Mouse (Mus musculus): ENCODE results near the gene Mta3. TPM values are rescaled to one million over a fixed set of nuclear protein-coding genes. Genes with fewer than 3 reads are reported as not detected.

Mta3 gene
- polyA plus RNA-seq, 1 experiment from 2014 or later, result 30.0 TPM

DNA sequence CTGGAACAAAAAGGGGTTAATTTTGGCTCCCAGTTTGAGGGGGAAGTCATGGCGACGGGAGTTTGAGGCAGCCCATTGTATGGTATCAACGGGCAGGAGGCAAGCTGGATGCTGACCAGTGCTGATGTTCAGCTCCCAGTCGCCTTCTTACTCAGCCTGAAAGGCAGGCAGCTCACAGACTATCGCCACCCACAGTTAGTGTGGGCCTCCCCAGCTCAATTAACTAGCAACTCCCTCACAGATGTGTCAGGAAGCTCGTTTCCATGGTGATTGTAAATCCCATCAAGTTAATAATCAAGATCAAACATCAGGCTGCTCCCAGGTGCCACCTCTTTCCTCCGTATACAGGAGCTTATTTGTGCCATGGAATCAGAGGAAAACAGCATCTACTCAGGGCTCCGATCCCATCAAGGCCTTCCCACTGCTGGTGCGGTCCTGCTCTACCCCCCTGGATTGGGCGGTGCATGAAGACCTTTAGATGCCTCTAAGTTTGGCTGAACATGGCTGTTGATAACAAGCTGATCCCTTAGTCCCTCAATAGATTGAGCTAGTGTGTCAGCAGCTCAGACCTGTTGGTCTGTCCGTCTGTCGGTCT lies 143.2 kb downstream of the Mta3 start:
- H3K4me2 ChIP-seq (ENCODE audit: low read length), result no peak overlapping the region
- H3K4me3 ChIP-seq (replicated peaks; ENCODE audit: low read depth, low read length), result no peak overlapping the region
- H3K36me3 ChIP-seq (ENCODE audit: control insufficient read depth, insufficient read depth, low read length), result no peaks in the 10 kb centered on the region
- H3K27ac ChIP-seq (replicated peaks; ENCODE audit: low read depth, low read length), result peak overlapping the region; percentile 52
- 39% methylated on average over 12 of the region's 12 CpGs for WGBS
- no peaks in the 10 kb centered on the region for H3K27me3 ChIP-seq (ENCODE audit: control insufficient read depth, insufficient read depth, low read length)
- ATAC-seq (ENCODE audit: low FRiP score, low TSS enrichment) (peak; percentile 29; the same call in 1 of the 2 replicates), DNase-seq (peak; percentile 68)
- H3K9me3 ChIP-seq (ENCODE audit: control insufficient read depth, low read length), result no peaks in the 10 kb centered on the region
- H3K4me1 ChIP-seq (ENCODE audit: control insufficient read depth, insufficient read depth, low read length), result peaks cover 6% of the 10 kb centered on the region; the same call in 1 of the 2 replicates
- H3K9ac ChIP-seq (replicated peaks; ENCODE audit: low read length), result no peak overlapping the region

DNA sequence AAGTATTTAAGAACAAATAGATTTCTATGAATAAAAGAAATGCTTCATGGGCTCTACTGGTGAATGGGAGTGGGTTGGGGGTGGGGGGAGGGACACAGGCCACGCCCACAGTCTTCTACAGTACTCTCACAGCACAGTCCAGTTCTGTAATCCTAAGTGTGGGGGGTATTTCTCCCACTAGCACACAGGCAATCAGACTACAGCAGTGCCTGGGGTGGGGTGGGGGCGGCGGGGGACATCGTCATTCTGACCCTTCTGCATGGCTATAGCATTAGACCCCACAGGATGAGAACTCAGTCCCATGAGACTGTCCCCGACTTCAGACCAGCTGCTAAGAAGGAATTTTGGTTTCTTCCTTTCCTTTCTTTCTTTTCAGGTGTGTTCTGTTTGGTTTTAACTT lies 143.8 kb downstream of the Mta3 start:
- whole genome bisulfite sequencing, result 79% methylated on average over 5 of the region's 5 CpGs
- H3K36me3 ChIP-seq (ENCODE audit: control insufficient read depth, insufficient read depth, low read length), result no peaks in the 10 kb centered on the region
- no peaks in the 10 kb centered on the region for H3K9me3 ChIP-seq (ENCODE audit: control insufficient read depth, low read length)
- H3K9ac ChIP-seq (replicated peaks; ENCODE audit: low read length), result no peak overlapping the region
- DNase-seq (no peak), ATAC-seq (ENCODE audit: low FRiP score, low TSS enrichment) (0 out of 2 replicates have a peak, but pooled peaks have one; percentile 47)
- H3K27me3 ChIP-seq (ENCODE audit: control insufficient read depth, insufficient read depth, low read length), result no peaks in the 10 kb centered on the region
- H3K4me2 ChIP-seq (ENCODE audit: low read length), result no peak overlapping the region
- peaks cover 6% of the 10 kb centered on the region; the same call in 1 of the 2 replicates for H3K4me1 ChIP-seq (ENCODE audit: control insufficient read depth, insufficient read depth, low read length)
- peak overlapping the region; percentile 52 for H3K27ac ChIP-seq (replicated peaks; ENCODE audit: low read depth, low read length)
- H3K4me3 ChIP-seq (replicated peaks; ENCODE audit: low read depth, low read length), result no peak overlapping the region

DNA sequence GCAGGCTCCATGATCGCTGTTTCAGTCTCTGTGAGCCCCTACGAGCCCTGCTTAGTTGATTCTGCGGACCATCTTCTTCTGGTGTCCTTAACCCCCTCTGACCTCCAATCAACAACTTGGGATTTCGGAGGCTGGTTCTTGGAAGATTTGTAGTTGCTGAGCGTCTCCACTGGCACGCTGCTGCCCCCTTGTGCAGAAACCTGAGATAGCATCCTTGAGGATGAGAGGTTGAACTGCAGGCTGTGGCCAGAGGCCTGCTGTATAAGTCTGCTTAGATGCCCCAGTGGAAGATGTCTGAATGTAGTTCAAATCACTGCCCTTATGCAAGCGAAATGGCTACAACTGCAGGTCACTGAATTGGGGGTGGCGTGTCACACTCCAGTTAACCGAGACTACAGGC lies 144.5 kb downstream of the Mta3 start:
- no peaks in the 10 kb centered on the region for H3K9me3 ChIP-seq (ENCODE audit: control insufficient read depth, low read length)
- no peak overlapping the region for H3K4me2 ChIP-seq (ENCODE audit: low read length)
- DNase-seq, result peak; percentile 93
- H3K4me3 ChIP-seq (replicated peaks; ENCODE audit: low read depth, low read length), result no peak overlapping the region
- ATAC-seq (ENCODE audit: low FRiP score, low TSS enrichment), result no peak
- peaks cover 6% of the 10 kb centered on the region; the same call in 1 of the 2 replicates for H3K4me1 ChIP-seq (ENCODE audit: control insufficient read depth, insufficient read depth, low read length)
- H3K36me3 ChIP-seq (ENCODE audit: control insufficient read depth, insufficient read depth, low read length), result no peaks in the 10 kb centered on the region
- no peak overlapping the region for H3K9ac ChIP-seq (replicated peaks; ENCODE audit: low read length)
- no peaks in the 10 kb centered on the region for H3K27me3 ChIP-seq (ENCODE audit: control insufficient read depth, insufficient read depth, low read length)
- H3K27ac ChIP-seq (replicated peaks; ENCODE audit: low read depth, low read length), result no peak overlapping the region
- 15% methylated on average over 9 of the region's 9 CpGs for WGBS

DNA sequence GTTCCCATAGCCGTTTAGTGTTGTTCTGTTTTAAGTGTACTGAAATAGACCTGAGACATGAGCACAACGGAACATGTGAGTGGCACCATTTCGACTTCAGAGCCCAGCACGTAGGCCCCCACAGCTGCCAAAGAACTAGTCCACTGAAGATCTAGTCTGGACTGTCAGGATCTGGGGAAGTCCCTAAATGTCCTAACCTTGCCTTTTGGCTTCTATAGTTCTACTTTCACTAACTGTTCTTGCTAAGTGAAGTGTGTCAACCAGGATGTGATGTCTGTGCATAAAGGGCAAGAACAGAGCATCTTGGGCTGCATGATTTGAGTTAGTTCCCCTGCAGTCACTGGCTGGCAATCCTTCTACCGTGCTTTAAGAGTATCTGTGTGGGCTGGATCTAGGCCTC lies 144.9 kb downstream of the Mta3 start:
- no peak overlapping the region for H3K4me3 ChIP-seq (replicated peaks; ENCODE audit: low read depth, low read length)
- ATAC-seq (ENCODE audit: low FRiP score, low TSS enrichment) (no peak), DNase-seq (no peak)
- no peaks in the 10 kb centered on the region for H3K36me3 ChIP-seq (ENCODE audit: control insufficient read depth, insufficient read depth, low read length)
- 84% methylated on average over 5 of the region's 5 CpGs for WGBS
- no peaks in the 10 kb centered on the region for H3K27me3 ChIP-seq (ENCODE audit: control insufficient read depth, insufficient read depth, low read length)
- no peak overlapping the region for H3K27ac ChIP-seq (replicated peaks; ENCODE audit: low read depth, low read length)
- H3K4me1 ChIP-seq (ENCODE audit: control insufficient read depth, insufficient read depth, low read length), result peaks cover 6% of the 10 kb centered on the region; the same call in 1 of the 2 replicates
- H3K9ac ChIP-seq (replicated peaks; ENCODE audit: low read length), result no peak overlapping the region
- H3K4me2 ChIP-seq (ENCODE audit: low read length), result no peak overlapping the region
- H3K9me3 ChIP-seq (ENCODE audit: control insufficient read depth, low read length), result no peaks in the 10 kb centered on the region

DNA sequence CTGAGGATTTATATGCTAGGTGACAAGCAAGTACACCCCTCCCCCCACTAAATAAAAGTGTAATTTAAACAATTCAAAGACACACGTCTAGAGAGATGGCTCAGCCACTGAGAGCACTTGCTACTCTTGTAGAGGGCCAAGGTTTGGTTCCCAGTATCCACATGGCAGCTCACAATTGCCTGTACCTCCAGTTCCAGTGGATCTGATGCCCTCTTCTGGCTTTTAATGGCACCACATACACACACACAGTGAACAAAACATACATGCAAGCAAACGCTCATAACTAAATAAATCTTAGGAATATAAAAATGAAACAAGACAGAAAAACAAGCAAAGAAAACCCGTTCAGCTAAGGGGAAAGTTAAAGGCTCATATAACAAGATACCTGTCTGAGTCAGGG lies 147.9 kb downstream of the Mta3 start:
- H3K9me3 ChIP-seq (ENCODE audit: control insufficient read depth, low read length), result no peaks in the 10 kb centered on the region
- no peaks in the 10 kb centered on the region for H3K27me3 ChIP-seq (ENCODE audit: control insufficient read depth, insufficient read depth, low read length)
- H3K27ac ChIP-seq (replicated peaks; ENCODE audit: low read depth, low read length), result no peak overlapping the region
- WGBS, result 49% methylated on average over 3 of the region's 3 CpGs
- ATAC-seq (ENCODE audit: low FRiP score, low TSS enrichment), result no peak
- H3K9ac ChIP-seq (replicated peaks; ENCODE audit: low read length), result no peak overlapping the region
- H3K36me3 ChIP-seq (ENCODE audit: control insufficient read depth, insufficient read depth, low read length), result no peaks in the 10 kb centered on the region
- no peak overlapping the region for H3K4me2 ChIP-seq (ENCODE audit: low read length)
- H3K4me1 ChIP-seq (ENCODE audit: control insufficient read depth, insufficient read depth, low read length), result peaks cover 6% of the 10 kb centered on the region; the same call in 1 of the 2 replicates
- DNase-seq, result no peak
- H3K4me3 ChIP-seq (replicated peaks; ENCODE audit: low read depth, low read length), result no peak overlapping the region

DNA sequence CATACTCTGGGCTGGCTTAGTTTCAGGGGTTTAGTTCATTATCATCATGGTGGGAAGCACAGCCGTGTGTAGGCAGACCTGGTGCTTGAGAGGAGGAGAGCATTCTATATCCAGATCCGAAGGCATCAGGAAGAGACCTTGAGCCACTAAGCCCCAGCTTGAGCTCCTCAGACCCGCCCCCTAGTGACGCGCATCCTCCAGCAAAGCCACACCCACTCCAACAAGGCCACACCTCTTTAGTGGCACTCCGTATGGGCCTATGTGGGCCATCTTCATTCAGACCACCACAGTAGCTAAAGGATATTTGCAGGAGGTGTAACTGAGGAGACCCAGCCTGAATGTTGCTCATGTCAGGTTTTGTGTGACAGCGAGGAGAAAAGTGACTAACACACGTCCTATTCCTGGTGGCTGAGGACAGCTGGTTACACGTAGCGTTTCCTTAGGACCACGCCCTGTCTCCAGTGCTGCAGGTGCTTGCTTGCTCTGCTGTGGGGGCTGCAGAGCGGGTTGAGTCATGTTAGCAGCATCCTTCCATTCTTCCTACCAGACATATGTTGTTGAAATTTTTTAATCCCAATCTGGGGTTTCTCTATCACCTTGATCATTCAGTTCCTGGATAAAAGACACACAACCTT lies 148.4 kb downstream of the Mta3 start:
- Histone ChIP-seq H3K4me2 (ENCODE audit: low read length) (no peak overlapping the region), H3K9me3 (ENCODE audit: control insufficient read depth, low read length) (no peaks in the 10 kb centered on the region), H3K27ac (replicated peaks; ENCODE audit: low read depth, low read length) (no peak overlapping the region), H3K9ac (replicated peaks; ENCODE audit: low read length) (no peak overlapping the region), H3K4me3 (replicated peaks; ENCODE audit: low read depth, low read length) (no peak overlapping the region), H3K36me3 (ENCODE audit: control insufficient read depth, insufficient read depth, low read length) (no peaks in the 10 kb centered on the region), H3K27me3 (ENCODE audit: control insufficient read depth, insufficient read depth, low read length) (no peaks in the 10 kb centered on the region), H3K4me1 (ENCODE audit: control insufficient read depth, insufficient read depth, low read length) (peaks cover 3% of the 10 kb centered on the region; the same call in 1 of the 2 replicates)
- DNase-seq (no peak), ATAC-seq (ENCODE audit: low FRiP score, low TSS enrichment) (no peak)
- WGBS, result 50% methylated on average over 12 of the region's 12 CpGs

DNA sequence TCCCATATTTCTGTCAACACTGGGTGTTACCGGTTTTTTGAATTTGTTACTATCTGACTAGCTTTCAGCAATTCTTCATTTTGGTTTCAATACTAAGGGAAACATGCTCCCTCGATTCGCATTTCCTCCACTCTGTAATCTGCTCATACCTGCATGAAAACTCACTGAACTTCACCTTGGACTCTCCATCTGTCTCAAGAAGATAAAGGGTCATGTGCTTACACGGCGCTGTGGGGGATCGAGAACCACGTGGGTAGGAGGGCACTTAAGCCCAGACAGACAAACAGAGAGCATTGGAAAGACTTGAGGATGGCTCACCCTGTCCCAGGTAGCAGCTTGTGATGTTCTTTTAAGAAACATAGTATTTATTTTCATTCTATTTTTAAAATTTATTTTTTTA lies 152.4 kb downstream of the Mta3 start:
- ATAC-seq (ENCODE audit: low FRiP score, low TSS enrichment), result no peak
- Histone ChIP-seq H3K27ac (replicated peaks; ENCODE audit: low read depth, low read length) (no peak overlapping the region), H3K4me1 (ENCODE audit: control insufficient read depth, insufficient read depth, low read length) (no peaks in the 10 kb centered on the region)

DNA sequence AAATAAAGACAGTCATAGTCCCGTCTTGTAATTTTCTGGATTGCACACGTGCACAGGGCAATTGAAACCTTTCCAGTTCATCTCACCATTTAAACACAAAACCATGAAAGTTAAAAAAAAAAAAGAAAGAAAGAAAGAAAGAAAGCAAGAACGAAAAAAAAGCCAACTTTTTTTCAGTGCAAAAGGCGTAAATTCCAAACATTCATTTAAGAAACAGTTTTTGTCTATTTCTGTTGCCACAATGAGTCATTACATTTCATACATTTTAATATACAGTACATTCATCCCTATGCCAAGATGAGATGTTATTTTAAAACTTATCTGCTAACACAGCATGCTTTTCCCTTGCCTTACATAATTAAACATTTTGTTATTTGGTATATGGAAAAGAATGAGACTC lies 153.7 kb downstream of the Mta3 start:
- Histone ChIP-seq H3K4me2 (ENCODE audit: low read length) (no peak overlapping the region), H3K27me3 (ENCODE audit: control insufficient read depth, insufficient read depth, low read length) (no peaks in the 10 kb centered on the region), H3K4me3 (replicated peaks; ENCODE audit: low read depth, low read length) (no peak overlapping the region), H3K9ac (replicated peaks; ENCODE audit: low read length) (no peak overlapping the region), H3K27ac (replicated peaks; ENCODE audit: low read depth, low read length) (no peak overlapping the region), H3K9me3 (ENCODE audit: control insufficient read depth, low read length) (no peaks in the 10 kb centered on the region), H3K36me3 (ENCODE audit: control insufficient read depth, insufficient read depth, low read length) (no peaks in the 10 kb centered on the region), H3K4me1 (ENCODE audit: control insufficient read depth, insufficient read depth, low read length) (no peaks in the 10 kb centered on the region)
- DNase-seq (no peak), ATAC-seq (ENCODE audit: low FRiP score, low TSS enrichment) (no peak)
- WGBS, result 90% methylated on average over 4 of the region's 4 CpGs

More for the DNA sequence above, 152.4 kb downstream of the Mta3 start:
- H3K9me3 ChIP-seq (ENCODE audit: control insufficient read depth, low read length), result no peaks in the 10 kb centered on the region
- H3K36me3 ChIP-seq (ENCODE audit: control insufficient read depth, insufficient read depth, low read length), result no peaks in the 10 kb centered on the region
- H3K27me3 ChIP-seq (ENCODE audit: control insufficient read depth, insufficient read depth, low read length), result no peaks in the 10 kb centered on the region
- no peak for DNase-seq
- H3K4me3 ChIP-seq (replicated peaks; ENCODE audit: low read depth, low read length), result no peak overlapping the region
- H3K9ac ChIP-seq (replicated peaks; ENCODE audit: low read length), result no peak overlapping the region
- WGBS, result 86% methylated on average over 7 of the region's 7 CpGs
- H3K4me2 ChIP-seq (ENCODE audit: low read length), result no peak overlapping the region

DNA sequence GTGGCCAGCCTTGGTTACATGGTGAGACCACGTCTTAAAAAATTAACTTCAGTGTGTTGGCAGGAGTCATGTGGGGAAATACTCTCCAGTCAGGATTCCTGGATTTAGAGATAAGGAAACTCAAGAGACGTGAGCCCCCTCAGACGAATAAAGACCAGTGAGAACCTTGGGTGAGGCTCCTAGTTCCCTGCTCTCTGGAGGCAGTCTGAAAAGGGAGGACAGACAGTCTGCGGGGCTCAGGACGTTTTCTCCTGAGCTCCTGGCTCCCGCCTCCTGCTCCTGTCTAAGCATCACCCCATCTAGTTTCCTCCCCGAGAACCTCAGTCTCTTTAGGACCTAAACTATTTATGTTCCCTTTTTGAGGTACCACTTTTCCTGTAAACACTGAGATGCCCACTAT lies 154.3 kb downstream of the Mta3 start:
- Histone ChIP-seq H3K4me3 (replicated peaks; ENCODE audit: low read depth, low read length) (no peak overlapping the region), H3K4me2 (ENCODE audit: low read length) (no peak overlapping the region), H3K36me3 (ENCODE audit: control insufficient read depth, insufficient read depth, low read length) (no peaks in the 10 kb centered on the region), H3K27me3 (ENCODE audit: control insufficient read depth, insufficient read depth, low read length) (no peaks in the 10 kb centered on the region), H3K9ac (replicated peaks; ENCODE audit: low read length) (no peak overlapping the region), H3K9me3 (ENCODE audit: control insufficient read depth, low read length) (no peaks in the 10 kb centered on the region), H3K27ac (replicated peaks; ENCODE audit: low read depth, low read length) (no peak overlapping the region), H3K4me1 (ENCODE audit: control insufficient read depth, insufficient read depth, low read length) (no peaks in the 10 kb centered on the region)
- no peak for ATAC-seq (ENCODE audit: low FRiP score, low TSS enrichment)
- DNase-seq, result no peak
- 84% methylated on average over 7 of the region's 7 CpGs for WGBS
